Mouse (Mus musculus): ENCODE results near the gene Wdr1.
"Not testable (repeated sequence)": the region's sequence is repeated elsewhere in the genome, so short reads cannot be mapped to it uniquely, and the experiment has no call there.

Wdr1 gene

DNA sequence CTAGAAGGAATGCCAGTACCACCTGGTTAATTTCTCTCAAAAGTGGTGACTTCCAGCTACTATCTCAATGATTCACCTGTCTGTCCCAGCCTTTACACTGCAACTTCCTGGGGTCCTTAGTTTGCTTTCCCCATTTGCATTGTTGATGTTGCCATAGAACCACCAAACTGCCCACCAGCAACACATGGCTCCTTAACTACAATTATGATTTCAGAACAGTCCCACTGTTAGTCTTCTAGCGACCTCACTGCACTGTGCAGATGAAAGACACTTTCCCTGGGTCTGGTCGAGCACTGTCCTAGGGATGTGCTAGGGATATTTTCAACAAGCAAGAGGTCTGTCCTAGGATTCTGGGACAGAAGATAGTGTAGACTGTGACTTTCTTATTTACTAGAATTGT, at the start of gene Wdr1:
Wdr1 (minus strand) TSS at position 101 of the 400 bp plus-strand sequence.
- DNase-seq (ENCODE audit: low spot score in 2 of 2) = no peak

DNA sequence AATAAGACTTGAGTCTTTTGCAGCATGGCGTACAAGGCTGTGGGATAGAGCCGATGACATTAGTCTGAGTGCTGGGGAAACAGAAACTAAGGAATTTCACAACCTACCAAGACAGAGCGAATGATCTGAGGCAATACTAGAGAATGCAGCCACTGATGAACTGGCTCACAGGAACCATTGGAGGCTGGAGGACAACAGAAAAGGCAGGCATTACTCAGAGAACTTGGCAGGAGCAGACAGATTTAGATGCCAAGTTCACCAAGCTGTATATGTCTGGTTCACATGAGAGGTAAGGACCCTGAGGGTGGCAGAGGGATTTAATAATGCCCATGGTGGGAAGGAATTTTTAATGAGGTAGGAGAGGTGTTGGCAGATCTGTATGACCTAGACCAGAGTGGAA, 48.1 kb upstream of the Wdr1 start:
- DNase-seq (ENCODE audit: low spot score in 2 of 2) = no peak

DNA sequence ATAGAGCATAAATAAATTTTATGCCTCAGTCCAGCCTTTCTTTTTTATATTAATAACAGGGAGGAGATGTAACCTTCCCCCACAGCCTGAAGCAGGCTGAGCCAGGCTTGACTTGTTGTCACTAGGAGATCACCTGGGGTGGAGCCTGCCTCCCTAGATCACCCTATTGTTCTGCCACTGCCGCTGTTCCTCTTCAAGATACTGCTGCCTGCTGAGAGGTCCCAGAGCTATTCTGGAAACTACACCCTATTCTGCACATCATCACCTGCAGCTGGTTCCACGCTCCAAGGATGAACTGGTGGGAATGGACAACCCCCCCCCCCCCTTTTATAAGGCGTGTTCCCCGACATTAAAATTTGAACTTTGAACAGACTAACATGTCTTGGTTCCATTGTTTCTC, 45.2 kb upstream of the Wdr1 start:
- DNase-seq (ENCODE audit: low spot score in 2 of 2) = not testable (repeated sequence)

DNA sequence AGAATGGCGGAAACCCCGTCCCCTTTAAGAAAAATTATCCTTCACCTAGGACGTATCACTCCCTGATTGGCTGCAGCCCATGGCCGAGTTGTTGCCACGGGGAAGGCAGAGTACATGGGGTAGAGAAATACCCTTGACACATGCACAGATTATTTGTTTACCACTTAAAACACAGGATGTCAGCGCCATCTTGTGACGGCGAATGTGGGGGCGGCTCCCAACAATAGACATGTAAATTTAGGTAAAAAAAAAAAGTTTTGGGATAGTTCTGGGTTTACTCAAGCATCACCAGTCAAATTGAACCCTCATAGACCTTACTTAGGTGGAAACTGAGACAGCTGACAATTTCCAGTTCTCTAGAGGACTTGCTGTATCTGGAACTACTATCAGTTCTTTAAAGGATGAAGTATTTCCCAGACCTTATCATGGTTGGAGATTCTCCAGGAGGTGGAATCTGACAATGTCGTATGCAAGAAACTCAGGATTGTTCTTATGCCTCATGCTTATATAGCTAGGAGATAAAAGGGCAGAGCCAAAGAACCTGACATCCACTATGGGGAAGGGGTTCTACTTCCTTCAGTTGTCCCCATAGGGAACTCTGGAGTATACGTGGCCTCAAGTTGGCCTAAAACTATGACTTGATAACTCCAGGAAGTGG, 35.8 kb upstream of the Wdr1 start:
- no peak for DNase-seq (ENCODE audit: low spot score in 2 of 2)

DNA sequence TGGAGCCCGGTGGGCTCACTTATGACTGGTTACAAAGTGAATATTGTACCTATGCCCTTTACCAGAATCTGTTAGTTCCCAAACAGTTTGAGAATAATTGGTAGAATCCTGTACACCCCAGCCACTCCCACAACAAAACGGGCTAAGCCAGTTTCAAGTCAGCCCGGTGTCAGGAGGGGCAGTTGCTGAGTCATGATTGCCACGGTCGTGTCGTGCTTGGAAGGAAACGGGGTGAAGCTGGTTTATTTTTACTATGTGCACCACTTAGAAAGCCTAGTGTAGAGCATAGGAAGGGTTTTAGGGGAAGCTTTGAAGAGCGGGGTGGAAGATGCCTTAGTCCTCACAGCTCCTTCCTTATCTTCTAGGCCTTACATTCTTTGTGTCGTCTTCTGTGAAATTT, 25.9 kb upstream of the Wdr1 start:
- no peak for DNase-seq (ENCODE audit: low spot score in 2 of 2)

DNA sequence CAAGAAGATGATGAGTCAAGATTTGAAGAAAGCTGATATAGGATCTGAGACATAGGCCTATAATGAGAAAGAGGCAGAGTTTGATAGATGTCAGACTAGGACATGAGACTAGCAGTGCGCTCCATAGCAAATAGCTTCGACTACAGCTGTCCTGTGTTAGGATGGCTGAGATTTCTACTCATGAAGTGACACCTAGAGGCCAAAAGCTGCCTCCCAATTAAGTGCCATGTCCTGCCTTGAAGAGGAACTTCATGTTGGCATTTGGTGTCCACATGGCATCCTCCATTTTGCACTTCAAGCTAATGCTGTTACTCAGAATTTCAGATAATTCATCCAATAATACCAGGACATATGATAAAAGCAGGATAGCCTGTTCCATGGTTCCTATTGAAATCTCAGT, 22.4 kb upstream of the Wdr1 start:
- no peak for DNase-seq (ENCODE audit: low spot score in 2 of 2)

DNA sequence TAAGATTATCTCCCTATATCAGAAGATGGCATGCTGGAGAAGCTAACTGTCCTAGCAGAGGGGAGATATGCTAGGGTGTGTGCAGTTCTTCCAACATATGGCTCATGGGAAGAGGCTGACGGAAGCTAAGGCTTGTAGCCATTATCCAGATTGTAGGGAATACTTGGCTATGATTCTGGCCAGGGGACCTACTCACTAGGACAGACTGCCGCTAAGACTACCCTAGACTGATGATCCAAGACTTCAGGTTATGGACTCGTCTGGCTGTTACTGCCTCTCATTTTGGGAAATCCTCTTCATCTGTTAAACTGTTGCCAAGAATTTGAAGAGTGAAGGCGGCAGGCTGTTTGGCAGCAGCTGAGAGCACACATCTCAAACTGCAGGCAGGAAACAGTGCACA, 20.0 kb upstream of the Wdr1 start:
- peak; percentile 19 to 23 for DNase-seq (ENCODE audit: low spot score in 2 of 2)

DNA sequence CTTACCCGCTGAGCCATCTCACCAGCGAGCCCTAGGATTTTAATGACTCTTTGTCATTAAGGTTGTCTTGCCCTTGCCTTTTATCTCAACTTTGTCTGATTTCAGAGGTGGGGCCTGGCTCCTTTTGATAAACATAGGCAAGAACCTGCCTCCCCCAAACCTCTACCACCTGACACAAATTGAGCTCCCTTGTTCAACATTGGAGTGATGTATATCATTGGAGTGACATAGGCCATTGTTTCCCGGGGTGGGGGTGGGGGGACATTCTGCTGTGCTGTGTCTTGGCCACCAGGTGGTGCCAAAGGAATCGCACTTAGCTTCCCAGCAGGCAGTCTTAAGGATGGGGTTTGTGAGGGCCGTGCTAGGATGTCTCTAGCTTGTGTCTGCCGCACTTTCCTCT, 17.7 kb upstream of the Wdr1 start:
- no peak for DNase-seq (ENCODE audit: low spot score in 2 of 2)

DNA sequence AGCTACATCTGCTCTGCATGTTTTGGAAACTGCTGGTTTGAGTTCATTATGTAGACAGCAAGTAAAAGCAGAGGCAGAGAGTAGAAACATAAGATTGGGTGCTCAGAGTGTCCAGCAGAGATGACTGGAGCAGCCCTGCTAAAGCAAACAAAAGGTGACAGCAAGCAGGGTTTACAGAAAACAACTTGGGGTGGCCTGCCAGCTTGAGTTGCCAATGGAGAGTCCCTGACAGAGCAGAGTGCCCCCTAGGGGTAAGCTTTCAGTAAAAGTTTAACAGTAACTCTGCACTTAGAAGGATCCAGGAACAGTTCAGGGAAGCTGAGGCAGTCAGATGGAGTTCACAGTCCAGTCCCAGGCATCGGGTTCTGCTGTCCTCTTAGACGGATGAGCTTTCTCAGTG, 7.9 kb upstream of the Wdr1 start:
- no peak for DNase-seq (ENCODE audit: low spot score in 2 of 2)

DNA sequence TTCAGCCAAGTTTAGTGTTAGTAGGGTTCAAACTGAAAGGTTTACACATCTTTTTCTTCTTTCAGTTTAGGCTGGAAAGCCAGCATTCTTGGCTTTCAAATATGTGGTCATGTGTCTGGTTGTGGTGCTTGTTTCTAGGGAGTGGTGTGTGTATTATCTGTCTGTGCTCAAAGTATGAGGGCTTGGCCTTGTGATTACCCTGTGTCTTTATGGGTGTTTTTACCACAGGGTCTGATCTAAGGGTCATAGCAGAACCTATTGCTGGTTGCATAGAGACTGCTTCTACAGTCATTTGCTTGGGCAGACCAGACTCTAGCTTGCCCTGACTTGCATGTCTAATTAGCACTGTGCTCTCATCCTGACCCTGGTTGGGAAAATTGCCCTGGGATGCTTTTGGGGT, 5.6 kb upstream of the Wdr1 start:
- no peak for DNase-seq (ENCODE audit: low spot score in 2 of 2)

DNA sequence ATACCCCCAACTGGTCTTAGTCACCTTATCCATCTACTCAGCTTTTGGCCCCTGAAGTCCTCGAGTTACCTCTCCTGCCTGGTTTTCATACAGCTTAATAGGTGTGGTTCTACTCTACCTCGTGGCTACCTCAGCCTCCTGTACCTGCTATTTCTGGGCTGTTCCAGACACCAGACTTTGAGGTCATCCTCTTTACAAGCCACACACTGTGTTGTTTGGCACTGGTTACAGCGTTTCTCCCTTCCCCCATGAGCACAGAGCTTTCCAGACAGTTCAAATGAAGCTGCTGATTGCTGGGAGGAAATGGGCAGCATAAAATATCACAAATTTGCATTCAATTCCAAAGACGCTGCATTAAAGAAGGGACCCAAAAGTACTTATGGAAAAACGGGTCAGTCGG, 1.8 kb upstream of the Wdr1 start:
- DNase-seq (ENCODE audit: low spot score in 2 of 2) = no peak

DNA sequence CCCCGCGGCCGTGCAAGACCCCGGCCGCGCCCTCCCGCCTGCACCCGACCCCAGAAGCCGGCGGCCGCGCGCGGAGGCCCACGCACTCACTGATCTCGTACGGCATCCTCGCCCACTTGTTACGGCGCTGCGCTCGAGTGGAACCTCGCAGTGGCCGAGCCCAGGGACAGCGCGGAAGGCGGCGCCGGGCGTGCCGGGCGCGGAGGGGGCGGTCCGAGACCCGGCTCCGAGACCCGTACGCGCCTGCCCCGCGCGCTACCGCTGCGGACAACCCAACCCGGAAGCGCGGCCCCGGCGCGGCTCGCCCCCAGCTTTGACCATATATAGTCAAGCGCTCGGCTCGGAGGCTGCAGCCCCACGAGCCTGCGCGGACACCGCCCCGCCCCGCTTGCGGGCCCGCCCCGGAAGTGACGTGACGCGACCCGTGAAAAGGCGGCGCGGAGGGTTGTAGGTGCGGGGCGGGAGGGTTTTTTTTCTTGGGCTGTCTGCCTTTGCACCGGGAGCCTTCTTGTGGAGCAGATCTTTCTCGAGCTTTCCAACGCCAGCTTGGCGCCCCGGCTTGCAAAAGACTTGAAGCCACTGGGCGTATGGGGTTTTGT, 1.5 kb downstream of the Wdr1 start:
- peak; percentile 94 to 95 for DNase-seq (ENCODE audit: low spot score in 2 of 2)

DNA sequence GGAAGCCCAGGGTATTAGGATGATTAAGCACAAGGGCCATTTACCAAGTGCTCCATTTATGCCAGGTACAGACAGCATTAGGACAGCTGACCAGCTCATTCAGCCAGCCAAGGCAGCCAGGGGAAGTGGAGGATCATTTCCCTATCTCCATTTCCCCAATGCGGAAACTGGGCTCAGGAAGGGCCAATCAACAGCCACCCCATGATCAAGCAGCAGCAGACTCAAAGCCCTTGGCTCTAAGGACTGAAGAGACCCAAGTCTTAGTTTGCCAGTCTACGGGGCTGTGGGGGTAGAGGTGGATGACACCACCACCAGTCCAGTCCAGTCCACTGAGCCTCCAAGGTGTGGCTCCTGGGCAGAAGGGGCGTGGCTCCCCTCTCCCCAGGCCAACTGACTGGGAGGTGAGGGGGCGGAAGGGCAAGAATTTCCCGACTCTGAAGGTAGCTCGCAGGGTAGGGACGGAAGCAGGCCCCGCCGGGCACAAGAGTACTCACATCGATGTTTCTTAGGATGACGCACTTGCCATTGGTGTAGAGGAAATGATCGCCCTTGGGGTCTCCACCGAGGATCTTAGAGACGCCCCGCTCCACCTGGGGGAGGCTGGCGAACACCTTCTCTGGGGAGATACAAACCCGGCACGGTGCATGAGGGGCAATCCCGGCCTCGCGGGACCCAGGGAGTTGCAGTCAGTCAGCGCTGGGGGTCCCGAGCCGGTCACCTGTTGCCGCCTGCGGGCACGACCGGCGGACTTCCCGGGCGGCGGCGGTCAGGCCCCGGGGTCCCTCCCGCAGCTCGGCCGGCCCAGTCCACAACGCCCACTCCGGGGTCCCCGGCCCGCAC, 2.2 kb downstream of the Wdr1 start:
- no peak for DNase-seq (ENCODE audit: low spot score in 2 of 2)

DNA sequence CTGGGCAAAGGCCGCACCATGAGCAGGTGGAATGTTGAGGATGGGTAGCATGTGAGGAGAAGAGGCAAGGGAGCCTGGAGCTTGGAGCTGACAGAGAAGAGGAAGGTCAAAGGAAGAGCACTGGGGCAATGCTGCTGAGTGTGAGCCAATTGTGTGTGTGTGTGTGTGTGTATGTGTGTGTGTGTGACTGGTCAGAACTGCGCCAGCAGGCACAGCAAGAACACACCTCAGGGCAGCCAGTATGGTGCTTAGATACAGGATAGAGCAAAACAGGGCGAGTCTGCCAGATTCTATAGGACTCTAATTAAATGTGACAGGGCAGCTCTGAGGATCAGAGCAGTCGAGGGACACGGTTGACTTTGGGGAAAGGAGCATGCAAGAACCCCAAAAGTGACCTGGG, 4.2 kb downstream of the Wdr1 start:
- DNase-seq (ENCODE audit: low spot score in 2 of 2) = no peak

DNA sequence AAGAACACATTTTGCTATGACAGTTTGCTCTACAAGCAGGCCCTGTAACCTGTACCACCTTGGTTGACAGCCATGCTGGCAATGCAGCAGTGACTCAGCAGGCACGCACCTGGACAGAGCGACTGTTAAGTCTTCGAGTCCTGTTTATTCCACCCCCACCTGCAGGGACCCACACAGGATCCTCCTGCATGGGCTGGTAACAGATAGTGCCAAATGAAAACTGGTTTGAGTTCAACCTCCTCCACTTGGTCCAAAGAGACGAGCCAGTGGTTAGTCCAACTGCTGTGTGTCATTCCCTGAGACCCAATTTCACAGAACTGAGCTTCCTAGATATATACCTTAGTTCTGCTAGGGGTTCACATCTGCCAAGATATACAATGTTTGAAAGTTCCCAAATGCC, 5.2 kb downstream of the Wdr1 start:
- peak in 1 of 2 experiments; percentile 26 for DNase-seq (ENCODE audit: low spot score in 2 of 2)

DNA sequence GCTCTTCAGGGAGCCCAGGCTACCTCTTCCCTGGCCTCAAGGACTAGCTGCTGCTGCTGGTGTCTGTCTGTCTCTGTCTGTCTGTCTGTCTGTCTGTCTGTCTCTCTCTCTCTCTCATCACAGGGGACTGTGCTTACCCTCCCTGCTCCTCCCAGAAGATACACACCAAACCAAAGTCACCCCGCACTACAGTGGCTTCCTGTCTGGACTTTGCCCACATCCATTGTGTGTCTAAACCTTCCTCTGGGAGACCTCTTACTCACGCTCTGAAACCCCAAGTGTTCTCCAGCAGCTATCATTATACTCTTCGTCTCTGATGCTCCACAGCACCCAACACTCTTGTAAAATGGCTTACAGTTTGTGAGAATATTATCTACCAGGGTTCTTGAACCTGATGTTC, 6.6 kb downstream of the Wdr1 start:
- no peak for DNase-seq (ENCODE audit: low spot score in 2 of 2)

DNA sequence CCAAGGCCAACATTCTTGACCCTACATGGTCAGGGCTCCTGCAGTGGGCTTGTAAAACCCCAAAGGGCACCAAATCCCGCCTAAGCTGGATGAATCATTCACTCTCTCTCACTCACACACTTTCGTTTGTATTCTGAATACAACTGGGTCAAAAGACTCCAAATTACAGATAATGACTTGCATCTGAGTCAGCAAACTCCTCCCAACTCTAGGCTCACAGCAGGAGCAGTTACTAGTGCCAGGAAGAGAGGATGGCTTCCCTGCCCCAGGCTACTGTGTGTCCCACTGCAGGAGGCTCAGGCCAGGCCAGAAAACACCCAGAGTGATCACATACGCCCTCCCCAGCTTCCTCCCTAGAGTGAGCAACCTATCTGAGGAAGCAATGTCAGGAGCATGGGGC, 9.1 kb downstream of the Wdr1 start:
- DNase-seq (ENCODE audit: low spot score in 2 of 2) = peak in 1 of 2 experiments; percentile 30

DNA sequence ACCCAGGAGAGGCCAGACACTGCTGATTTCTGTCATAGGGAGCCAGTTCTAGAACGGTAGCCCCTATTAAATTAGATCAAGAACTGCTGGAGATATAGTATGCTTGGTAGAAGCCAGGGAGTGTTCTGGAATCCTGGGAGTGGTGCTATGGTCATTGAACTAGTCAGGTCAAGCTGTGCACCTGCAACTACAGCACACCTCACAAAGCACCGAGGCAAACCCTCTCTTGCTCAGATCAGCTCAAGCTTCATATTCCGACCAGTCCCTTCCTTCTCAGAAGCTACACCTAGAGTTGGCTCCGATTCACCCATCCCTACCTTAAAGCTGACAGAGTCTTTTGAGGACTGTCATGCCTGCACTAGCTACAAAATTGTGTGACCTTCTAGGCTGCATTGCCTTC, 9.5 kb downstream of the Wdr1 start:
- DNase-seq (ENCODE audit: low spot score in 2 of 2) = no peak

DNA sequence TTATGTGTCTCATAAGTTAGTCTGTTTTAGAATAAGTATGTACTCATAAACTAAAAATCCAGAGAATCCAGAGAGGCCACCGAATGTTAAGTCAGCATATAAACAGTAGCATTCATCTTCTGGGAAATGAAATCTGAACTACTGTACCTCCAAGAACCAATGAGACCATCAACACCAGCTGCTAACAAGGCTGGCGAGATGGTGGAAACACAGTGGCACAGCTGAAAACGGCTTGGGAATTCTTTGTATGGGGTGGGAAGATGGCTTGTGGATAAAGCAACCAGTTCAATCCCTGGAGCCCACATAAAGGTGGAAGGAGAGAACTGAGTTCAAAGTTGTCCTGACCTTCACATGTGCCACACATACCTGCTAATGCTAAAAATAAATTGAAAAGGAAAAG, 10.4 kb downstream of the Wdr1 start:
- DNase-seq (ENCODE audit: low spot score in 2 of 2) = no peak

DNA sequence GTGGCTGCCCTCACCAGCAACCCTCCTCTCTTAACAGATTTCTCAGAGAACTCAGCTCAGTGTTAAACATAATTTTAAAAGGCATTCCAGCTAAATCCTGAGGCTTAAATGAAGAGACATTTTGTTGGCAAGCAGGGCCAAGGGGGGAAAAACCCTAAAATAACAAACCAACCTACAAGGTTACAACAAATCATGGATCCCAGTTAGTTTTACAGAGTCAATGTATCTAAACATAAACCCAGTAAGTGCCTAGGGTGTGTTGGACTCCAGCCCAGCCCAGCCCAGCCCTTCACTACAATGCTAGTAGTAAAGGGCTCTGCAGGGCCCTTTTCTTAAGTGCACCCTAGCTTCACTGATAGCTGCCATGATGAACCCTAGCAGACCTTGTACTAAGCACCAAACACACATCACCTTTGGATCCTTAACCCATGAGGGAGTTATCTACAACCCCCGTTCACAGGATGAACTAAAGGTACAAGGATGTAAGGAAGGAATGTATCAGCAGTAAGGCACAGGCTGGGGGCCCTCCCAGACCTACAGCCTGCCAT, 12.7 kb downstream of the Wdr1 start:
- DNase-seq (ENCODE audit: low spot score in 2 of 2) = no peak

DNA sequence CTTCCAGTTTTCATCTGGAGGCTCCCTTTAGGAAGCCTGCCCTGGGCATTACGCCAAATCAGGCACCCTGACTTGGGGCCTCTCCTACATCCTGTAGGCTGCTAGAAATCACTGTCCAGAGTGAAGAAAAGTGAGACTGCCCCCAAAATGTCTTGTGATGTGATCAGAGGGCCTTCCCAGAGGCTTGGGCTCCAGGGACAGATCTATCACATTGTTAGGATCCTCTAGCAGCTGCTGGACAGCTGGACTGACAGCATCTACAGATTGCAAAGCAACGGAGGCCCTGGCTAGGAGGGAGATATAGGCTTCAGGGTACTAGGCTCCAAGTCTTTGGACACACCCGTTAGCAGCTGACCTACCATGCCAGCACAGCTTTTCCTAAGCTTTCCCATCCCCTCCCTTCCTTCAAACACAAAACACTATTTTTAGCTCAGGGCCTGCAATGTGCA, 13.5 kb downstream of the Wdr1 start:
- DNase-seq (ENCODE audit: low spot score in 2 of 2) = no peak

DNA sequence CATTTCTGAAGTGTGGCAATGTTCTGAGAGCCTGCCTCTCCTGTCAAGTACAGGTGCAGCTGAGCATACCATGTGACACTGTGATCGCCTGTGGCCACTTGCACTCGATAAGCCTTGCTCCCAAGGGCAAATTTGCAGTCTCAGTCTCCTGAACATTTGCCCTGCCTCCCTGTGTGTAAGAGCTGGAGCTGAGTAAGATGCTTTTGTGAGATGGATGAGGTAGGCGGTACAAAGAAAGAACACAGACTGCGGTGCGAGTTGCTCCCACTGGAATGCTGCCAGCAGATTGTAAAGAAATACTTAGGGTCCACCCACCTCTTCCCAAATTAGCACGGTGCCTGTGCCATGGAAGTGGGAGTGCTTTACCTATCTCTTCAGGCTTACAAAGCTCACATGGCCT, 15.6 kb downstream of the Wdr1 start:
- DNase-seq (ENCODE audit: low spot score in 2 of 2) = peak; percentile 83 to 90
